Mouse (Mus musculus) central nervous system, embryonic 18 days (tissue): ENCODE data around the gene Gm11237. TPM values are rescaled to one million over a fixed set of nuclear protein-coding genes. Genes with fewer than 3 reads are reported as not detected.

Source experiments
- polyA plus RNA-seq: library from polyadenylated mRNA; depleted of rRNA; stranded (reverse); fragments of >200 nt; gene quantifications from 2 replicates; pipeline ENCODE4 v1.2.3, GENCODE M21; 2012; rRNA removed

Gm11237 gene
- not detected in 2 replicates for polyA plus RNA-seq

DNA sequence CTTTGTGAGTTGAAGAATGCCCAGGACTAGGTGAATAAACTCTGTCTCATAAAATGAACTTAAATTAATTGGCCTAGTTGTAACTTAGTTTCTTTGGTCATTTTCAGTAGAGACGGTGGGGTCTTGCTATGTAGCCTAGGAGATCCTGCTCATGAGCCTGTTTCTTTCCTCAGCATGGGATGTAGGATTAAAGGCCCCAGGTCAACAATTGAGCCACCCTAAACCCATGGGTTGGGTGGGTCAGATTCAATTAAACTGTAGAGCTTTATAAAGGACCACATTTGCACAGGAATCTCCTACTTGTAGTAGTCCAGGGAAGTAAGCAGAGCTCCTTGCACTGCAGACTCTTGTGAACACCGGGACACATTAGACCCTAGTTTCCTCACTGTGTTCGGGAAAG, at the start of gene Gm11237:
Gene Gm11237, plus strand, starts transcription at position 301 of the 400 bp plus-strand sequence.

DNA sequence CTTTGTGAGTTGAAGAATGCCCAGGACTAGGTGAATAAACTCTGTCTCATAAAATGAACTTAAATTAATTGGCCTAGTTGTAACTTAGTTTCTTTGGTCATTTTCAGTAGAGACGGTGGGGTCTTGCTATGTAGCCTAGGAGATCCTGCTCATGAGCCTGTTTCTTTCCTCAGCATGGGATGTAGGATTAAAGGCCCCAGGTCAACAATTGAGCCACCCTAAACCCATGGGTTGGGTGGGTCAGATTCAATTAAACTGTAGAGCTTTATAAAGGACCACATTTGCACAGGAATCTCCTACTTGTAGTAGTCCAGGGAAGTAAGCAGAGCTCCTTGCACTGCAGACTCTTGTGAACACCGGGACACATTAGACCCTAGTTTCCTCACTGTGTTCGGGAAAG, 15.2 kb upstream of the Gm11237 start, which contains the start of gene Gm11238:
Gene Gm11238, plus strand, starts transcription at position 301 of the 400 bp plus-strand sequence.

DNA sequence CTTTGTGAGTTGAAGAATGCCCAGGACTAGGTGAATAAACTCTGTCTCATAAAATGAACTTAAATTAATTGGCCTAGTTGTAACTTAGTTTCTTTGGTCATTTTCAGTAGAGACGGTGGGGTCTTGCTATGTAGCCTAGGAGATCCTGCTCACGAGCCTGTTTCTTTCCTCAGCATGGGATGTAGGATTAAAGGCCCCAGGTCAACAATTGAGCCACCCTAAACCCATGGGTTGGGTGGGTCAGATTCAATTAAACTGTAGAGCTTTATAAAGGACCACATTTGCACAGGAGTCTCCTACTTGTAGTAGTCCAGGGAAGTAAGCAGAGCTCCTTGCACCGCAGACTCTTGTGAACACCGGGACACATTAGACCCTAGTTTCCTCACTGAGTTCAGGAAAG, 15.0 kb downstream of the Gm11237 start, which contains the start of gene Gm11236:
Gene Gm11236, plus strand, starts transcription at position 301 of the 400 bp plus-strand sequence.

DNA sequence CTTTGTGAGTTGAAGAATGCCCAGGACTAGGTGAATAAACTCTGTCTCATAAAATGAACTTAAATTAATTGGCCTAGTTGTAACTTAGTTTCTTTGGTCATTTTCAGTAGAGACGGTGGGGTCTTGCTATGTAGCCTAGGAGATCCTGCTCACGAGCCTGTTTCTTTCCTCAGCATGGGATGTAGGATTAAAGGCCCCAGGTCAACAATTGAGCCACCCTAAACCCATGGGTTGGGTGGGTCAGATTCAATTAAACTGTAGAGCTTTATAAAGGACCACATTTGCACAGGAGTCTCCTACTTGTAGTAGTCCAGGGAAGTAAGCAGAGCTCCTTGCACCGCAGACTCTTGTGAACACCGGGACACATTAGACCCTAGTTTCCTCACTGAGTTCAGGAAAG, 45.3 kb downstream of the Gm11237 start, which contains the start of gene Gm11239:
Gene Gm11239, plus strand, starts transcription at position 301 of the 400 bp plus-strand sequence.

Other genes starting within 250 kb of the Gm11237 start
- not detected in 2 replicates for gene Gm11487, start 217.9 kb upstream of the Gm11237 start, polyA plus RNA-seq
- not detected in 2 replicates for gene Gm11238, start 15.1 kb upstream of the Gm11237 start, polyA plus RNA-seq
- not detected in 2 replicates for gene Gm11236, start 15.1 kb downstream of the Gm11237 start, polyA plus RNA-seq
- gene Gm11239, start 45.4 kb downstream of the Gm11237 start, polyA plus RNA-seq: not detected in 2 replicates
- gene Gm428, start 60.5 kb downstream of the Gm11237 start, polyA plus RNA-seq: not detected in 2 replicates
- gene Rasef, start 168.0 kb downstream of the Gm11237 start, polyA plus RNA-seq: 0.43 and 0.57 TPM in 2 replicates